Mouse (Mus musculus): ENCODE results near the gene Tmtc2.

Gene Tmtc2

GRCm38 (mm10) chr10:105544004-105545003 is 29.9 kb downstream of the Tmtc2 start:
- no peak for DNase-seq

- DNase-seq, result no peak
Measured at GRCm38 (mm10) chr10:105542081-105542480, 32.2 kb downstream of the Tmtc2 start.

GRCm38 (mm10) chr10:105539697-105540096 is 34.6 kb downstream of the Tmtc2 start:
- no peak for DNase-seq

- DNase-seq, result no peak
Measured at GRCm38 (mm10) chr10:105536910-105537309, 37.3 kb downstream of the Tmtc2 start.

- DNase-seq, result no peak
Measured at GRCm38 (mm10) chr10:105535848-105536247, 38.4 kb downstream of the Tmtc2 start.

- DNase-seq, result no peak
Measured at GRCm38 (mm10) chr10:105532747-105533146, 41.5 kb downstream of the Tmtc2 start.

- no peak for DNase-seq
Measured at GRCm38 (mm10) chr10:105532019-105532525, 42.2 kb downstream of the Tmtc2 start.

GRCm38 (mm10) chr10:105531080-105531894 is 43.0 kb downstream of the Tmtc2 start:
- no peak for DNase-seq

- no peak for DNase-seq
Measured at GRCm38 (mm10) chr10:105523405-105524088, 50.7 kb downstream of the Tmtc2 start.

GRCm38 (mm10) chr10:105522431-105522830 is 51.8 kb downstream of the Tmtc2 start:
- DNase-seq, result no peak

- no peak for DNase-seq
Measured at GRCm38 (mm10) chr10:105519154-105519806, 55.0 kb downstream of the Tmtc2 start.

GRCm38 (mm10) chr10:105518144-105518543 is 56.1 kb downstream of the Tmtc2 start:
- no peak for DNase-seq

GRCm38 (mm10) chr10:105513777-105514322 is 60.4 kb downstream of the Tmtc2 start:
- DNase-seq, result no peak

GRCm38 (mm10) chr10:105509896-105510272 is 64.4 kb downstream of the Tmtc2 start:
- DNase-seq, result no peak

GRCm38 (mm10) chr10:105509146-105509895 is 64.9 kb downstream of the Tmtc2 start:
- no peak for DNase-seq

- DNase-seq, result no peak
Measured at GRCm38 (mm10) chr10:105507982-105508786, 66.1 kb downstream of the Tmtc2 start.

GRCm38 (mm10) chr10:105506046-105506445 is 68.2 kb downstream of the Tmtc2 start:
- no peak for DNase-seq

GRCm38 (mm10) chr10:105504472-105504871 is 69.8 kb downstream of the Tmtc2 start:
- no peak for DNase-seq

- no peak for DNase-seq
Measured at GRCm38 (mm10) chr10:105501736-105502135, 72.5 kb downstream of the Tmtc2 start.

GRCm38 (mm10) chr10:105500482-105500881 is 73.8 kb downstream of the Tmtc2 start:
- DNase-seq, result no peak

Measured in spleen, adult 18-20 months (tissue).